Mouse (Mus musculus): ENCODE data around the gene Dglucy. TPM values are rescaled to one million over a fixed set of nuclear protein-coding genes. Genes with fewer than 3 reads are reported as not detected.

Dglucy gene
- polyA plus RNA-seq, 1 experiment from 2014 or later: 2.6 TPM

DNA sequence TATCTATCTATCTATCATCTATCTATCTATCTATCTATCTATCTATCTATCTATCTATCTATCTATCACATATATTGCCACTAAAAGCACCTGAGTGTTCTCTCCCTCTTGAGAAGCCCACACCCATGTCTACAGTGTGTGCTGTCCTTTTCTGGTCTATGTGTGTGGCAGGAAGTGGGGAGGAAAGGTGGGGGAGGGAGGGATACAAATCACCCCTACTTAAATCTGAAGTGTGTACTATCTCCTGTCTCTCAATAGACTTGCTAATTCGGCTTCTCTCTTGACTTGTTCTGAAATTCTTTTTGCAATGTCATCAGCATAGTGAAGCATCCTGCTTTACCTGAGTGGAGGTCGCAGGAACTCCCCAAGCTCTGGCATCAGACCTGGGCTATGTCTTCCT lies 77.5 kb downstream of the Dglucy start:
- H3K27me3 ChIP-seq (ENCODE audit: control insufficient read depth, insufficient read depth, low read length): no peaks in the 10 kb centered on the region
- no peaks in the 10 kb centered on the region for H3K9me3 ChIP-seq (ENCODE audit: control insufficient read depth, low read depth, low read length)
- ATAC-seq (ENCODE audit: insufficient number of reproducible peaks, insufficient read depth, low FRiP score, low read depth): no peak
- H3K36me3 ChIP-seq (ENCODE audit: control insufficient read depth, insufficient read depth, low read length): no peaks in the 10 kb centered on the region
- no peak overlapping the region for H3K27ac ChIP-seq (ENCODE audit: low read length)
- H3K4me1 ChIP-seq (ENCODE audit: control insufficient read depth, insufficient read depth, low read length): no peaks in the 10 kb centered on the region
- no peak overlapping the region for H3K9ac ChIP-seq (replicated peaks; ENCODE audit: low read depth, low read length)
- H3K4me2 ChIP-seq (replicated peaks; ENCODE audit: low read depth, low read length): no peak overlapping the region
- 69% methylated on average over 2 of the region's 2 CpGs for WGBS
- H3K4me3 ChIP-seq (ENCODE audit: low read depth, low read length): no peak overlapping the region

DNA sequence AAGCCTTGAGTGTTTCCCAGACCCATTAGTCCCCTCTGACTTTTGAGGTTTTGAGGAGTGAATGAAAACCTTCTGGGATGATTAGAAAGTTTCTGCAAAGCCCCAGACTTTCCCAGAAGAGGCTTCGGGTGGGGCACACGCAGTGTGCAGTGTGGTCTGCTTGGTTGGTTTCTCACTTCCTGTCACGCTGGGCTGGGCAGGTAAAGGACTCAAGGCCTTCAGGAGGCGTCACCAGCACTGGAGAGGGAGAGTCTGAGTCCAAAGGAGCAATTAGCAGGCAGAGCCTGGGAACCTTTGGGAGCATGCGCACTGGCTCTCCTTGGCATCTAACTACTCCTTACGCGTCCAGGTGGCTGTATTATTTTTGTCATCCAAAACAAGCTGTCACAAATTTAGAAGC lies 78.9 kb downstream of the Dglucy start:
- Histone ChIP-seq H3K9me3 (ENCODE audit: control insufficient read depth, low read depth, low read length) (no peaks in the 10 kb centered on the region), H3K36me3 (ENCODE audit: control insufficient read depth, insufficient read depth, low read length) (no peaks in the 10 kb centered on the region), H3K4me1 (ENCODE audit: control insufficient read depth, insufficient read depth, low read length) (no peaks in the 10 kb centered on the region), H3K27ac (ENCODE audit: low read length) (no peak overlapping the region), H3K9ac (replicated peaks; ENCODE audit: low read depth, low read length) (no peak overlapping the region), H3K4me3 (ENCODE audit: low read depth, low read length) (no peak overlapping the region), H3K27me3 (ENCODE audit: control insufficient read depth, insufficient read depth, low read length) (no peaks in the 10 kb centered on the region), H3K4me2 (replicated peaks; ENCODE audit: low read depth, low read length) (no peak overlapping the region)
- WGBS: 72% methylated on average over 7 of the region's 7 CpGs
- ATAC-seq (ENCODE audit: insufficient number of reproducible peaks, insufficient read depth, low FRiP score, low read depth): no peak

DNA sequence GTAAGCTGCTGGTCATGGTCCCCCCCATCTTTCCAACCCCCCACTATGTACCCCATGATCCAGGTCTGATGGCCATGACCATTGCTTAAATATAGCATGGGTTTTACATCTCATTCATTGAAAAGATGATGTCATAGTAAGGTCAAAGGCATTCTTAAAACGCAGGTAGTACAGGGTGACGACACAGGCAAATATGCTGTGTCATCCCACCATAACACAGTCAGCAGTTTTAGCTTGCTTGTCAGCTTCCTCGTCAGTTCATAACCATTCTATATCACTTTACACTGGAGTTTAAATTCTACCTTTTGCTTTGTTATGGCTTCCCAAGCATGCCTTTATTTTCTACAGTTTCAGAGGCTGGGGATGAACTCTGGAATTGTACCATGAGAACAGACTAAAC lies 83.4 kb downstream of the Dglucy start:
- Histone ChIP-seq H3K4me3 (ENCODE audit: low read depth, low read length) (no peak overlapping the region), H3K36me3 (ENCODE audit: control insufficient read depth, insufficient read depth, low read length) (no peaks in the 10 kb centered on the region), H3K4me2 (replicated peaks; ENCODE audit: low read depth, low read length) (no peak overlapping the region), H3K27ac (ENCODE audit: low read length) (no peak overlapping the region), H3K4me1 (ENCODE audit: control insufficient read depth, insufficient read depth, low read length) (no peaks in the 10 kb centered on the region), H3K9ac (replicated peaks; ENCODE audit: low read depth, low read length) (no peak overlapping the region), H3K9me3 (ENCODE audit: control insufficient read depth, low read depth, low read length) (no peaks in the 10 kb centered on the region), H3K27me3 (ENCODE audit: control insufficient read depth, insufficient read depth, low read length) (no peaks in the 10 kb centered on the region)
- WGBS: 76% methylated on average over 3 of the region's 3 CpGs
- ATAC-seq (ENCODE audit: insufficient number of reproducible peaks, insufficient read depth, low FRiP score, low read depth): no peak

DNA sequence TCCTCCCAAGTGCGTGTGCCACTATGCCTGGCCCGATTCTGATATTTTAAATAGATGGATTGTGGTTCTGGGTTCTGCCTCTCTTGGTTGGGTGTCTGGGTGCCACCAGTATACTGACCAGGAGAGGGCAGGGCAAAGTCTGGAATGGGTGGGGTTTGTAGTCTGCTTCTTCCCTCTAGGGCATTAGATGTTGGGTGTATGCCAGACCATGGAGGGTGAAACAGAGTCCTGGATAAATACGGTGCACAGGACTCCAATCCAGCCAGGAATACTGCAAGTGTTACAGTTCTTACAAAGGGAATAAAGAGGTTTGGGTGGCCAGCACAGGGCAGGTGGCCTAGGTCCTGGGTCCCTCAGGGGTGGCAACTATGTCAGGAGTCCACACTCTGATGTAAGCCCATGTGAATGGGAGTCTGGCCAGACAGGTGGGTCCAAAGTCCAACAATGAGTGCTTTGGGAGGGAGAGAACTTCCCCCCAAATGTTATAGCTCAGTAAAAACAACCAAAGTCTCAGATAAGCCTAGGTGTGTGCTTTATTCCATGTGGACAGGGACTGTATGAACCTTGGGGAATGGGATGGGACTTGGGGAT lies 84.1 kb downstream of the Dglucy start:
- no peaks in the 10 kb centered on the region for H3K9me3 ChIP-seq (ENCODE audit: control insufficient read depth, low read depth, low read length)
- H3K4me1 ChIP-seq (ENCODE audit: control insufficient read depth, insufficient read depth, low read length): no peaks in the 10 kb centered on the region
- no peaks in the 10 kb centered on the region for H3K36me3 ChIP-seq (ENCODE audit: control insufficient read depth, insufficient read depth, low read length)
- 80% methylated on average over 3 of the region's 3 CpGs for WGBS
- no peak overlapping the region for H3K4me2 ChIP-seq (replicated peaks; ENCODE audit: low read depth, low read length)
- no peak overlapping the region for H3K27ac ChIP-seq (ENCODE audit: low read length)
- H3K27me3 ChIP-seq (ENCODE audit: control insufficient read depth, insufficient read depth, low read length): no peaks in the 10 kb centered on the region
- H3K9ac ChIP-seq (replicated peaks; ENCODE audit: low read depth, low read length): no peak overlapping the region
- no peak overlapping the region for H3K4me3 ChIP-seq (ENCODE audit: low read depth, low read length)
- no peak for ATAC-seq (ENCODE audit: insufficient number of reproducible peaks, insufficient read depth, low FRiP score, low read depth)

DNA sequence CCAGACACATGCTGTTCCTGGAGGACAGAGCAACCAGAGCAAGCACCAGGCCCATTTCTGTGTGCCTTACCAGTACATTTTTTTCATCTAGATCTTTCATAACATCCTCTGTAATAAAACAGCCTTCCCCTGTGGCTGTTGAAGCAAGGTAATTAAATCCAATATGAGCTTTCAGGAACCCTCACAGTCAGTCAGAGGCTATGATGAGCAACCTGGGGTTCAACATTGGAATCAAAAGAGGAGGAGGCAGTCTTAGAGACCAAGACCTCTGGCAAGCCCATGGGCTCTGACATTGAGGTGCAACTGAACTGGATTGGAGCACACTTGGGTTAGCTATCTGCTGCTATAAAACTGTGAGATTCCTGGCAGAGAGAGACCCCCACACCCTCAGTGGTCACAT lies 86.2 kb downstream of the Dglucy start:
- no peak for ATAC-seq (ENCODE audit: insufficient number of reproducible peaks, insufficient read depth, low FRiP score, low read depth)
- Histone ChIP-seq H3K4me1 (ENCODE audit: control insufficient read depth, insufficient read depth, low read length) (no peaks in the 10 kb centered on the region), H3K27me3 (ENCODE audit: control insufficient read depth, insufficient read depth, low read length) (no peaks in the 10 kb centered on the region), H3K36me3 (ENCODE audit: control insufficient read depth, insufficient read depth, low read length) (no peaks in the 10 kb centered on the region), H3K4me2 (replicated peaks; ENCODE audit: low read depth, low read length) (no peak overlapping the region), H3K9me3 (ENCODE audit: control insufficient read depth, low read depth, low read length) (peaks cover 3% of the 10 kb centered on the region; the same call in 1 of the 2 replicates), H3K9ac (replicated peaks; ENCODE audit: low read depth, low read length) (no peak overlapping the region), H3K27ac (ENCODE audit: low read length) (no peak overlapping the region), H3K4me3 (ENCODE audit: low read depth, low read length) (no peak overlapping the region)

- no peaks in the 10 kb centered on the region for H3K27me3 ChIP-seq (ENCODE audit: control insufficient read depth, insufficient read depth, low read length)
- no peaks in the 10 kb centered on the region for H3K4me1 ChIP-seq (ENCODE audit: control insufficient read depth, insufficient read depth, low read length)
- no peaks in the 10 kb centered on the region for H3K36me3 ChIP-seq (ENCODE audit: control insufficient read depth, insufficient read depth, low read length)
- H3K4me3 ChIP-seq (ENCODE audit: low read depth, low read length): no peak overlapping the region
- whole genome bisulfite sequencing: 71% methylated on average over 11 of the region's 11 CpGs
- ATAC-seq (ENCODE audit: insufficient number of reproducible peaks, insufficient read depth, low FRiP score, low read depth): no peak
- H3K4me2 ChIP-seq (replicated peaks; ENCODE audit: low read depth, low read length): no peak overlapping the region
- H3K9me3 ChIP-seq (ENCODE audit: control insufficient read depth, low read depth, low read length): peaks cover 3% of the 10 kb centered on the region; the same call in 1 of the 2 replicates
- H3K27ac ChIP-seq (ENCODE audit: low read length): no peak overlapping the region
- H3K9ac ChIP-seq (replicated peaks; ENCODE audit: low read depth, low read length): no peak overlapping the region
Measured at GRCm38 (mm10) chr12:100865509-100866078, 86.7 kb downstream of the Dglucy start.

GRCm38 (mm10) chr12:100867097-100867496 lies 88.2 kb downstream of the Dglucy start:
- Histone ChIP-seq H3K27me3 (ENCODE audit: control insufficient read depth, insufficient read depth, low read length) (no peaks in the 10 kb centered on the region), H3K9me3 (ENCODE audit: control insufficient read depth, low read depth, low read length) (peaks cover 3% of the 10 kb centered on the region; the same call in 1 of the 2 replicates), H3K4me3 (ENCODE audit: low read depth, low read length) (no peak overlapping the region), H3K4me1 (ENCODE audit: control insufficient read depth, insufficient read depth, low read length) (no peaks in the 10 kb centered on the region), H3K36me3 (ENCODE audit: control insufficient read depth, insufficient read depth, low read length) (no peaks in the 10 kb centered on the region), H3K9ac (replicated peaks; ENCODE audit: low read depth, low read length) (no peak overlapping the region; the same call in 1 of the 2 replicates), H3K27ac (ENCODE audit: low read length) (no peak overlapping the region), H3K4me2 (replicated peaks; ENCODE audit: low read depth, low read length) (no peak overlapping the region)
- WGBS: 92% methylated on average over 8 of the region's 8 CpGs
- ATAC-seq (ENCODE audit: insufficient number of reproducible peaks, insufficient read depth, low FRiP score, low read depth): no peak

GRCm38 (mm10) chr12:100868049-100868622 lies 89.3 kb downstream of the Dglucy start:
- 59% methylated on average over 4 of the region's 4 CpGs for WGBS
- H3K36me3 ChIP-seq (ENCODE audit: control insufficient read depth, insufficient read depth, low read length): no peaks in the 10 kb centered on the region
- H3K27ac ChIP-seq (ENCODE audit: low read length): no peak overlapping the region
- no peaks in the 10 kb centered on the region for H3K4me1 ChIP-seq (ENCODE audit: control insufficient read depth, insufficient read depth, low read length)
- no peaks in the 10 kb centered on the region for H3K27me3 ChIP-seq (ENCODE audit: control insufficient read depth, insufficient read depth, low read length)
- no peak for ATAC-seq (ENCODE audit: insufficient number of reproducible peaks, insufficient read depth, low FRiP score, low read depth)
- no peak overlapping the region for H3K9ac ChIP-seq (replicated peaks; ENCODE audit: low read depth, low read length)
- H3K9me3 ChIP-seq (ENCODE audit: control insufficient read depth, low read depth, low read length): peaks cover 3% of the 10 kb centered on the region; the same call in 1 of the 2 replicates
- no peak overlapping the region for H3K4me3 ChIP-seq (ENCODE audit: low read depth, low read length)
- no peak overlapping the region for H3K4me2 ChIP-seq (replicated peaks; ENCODE audit: low read depth, low read length)
